Mouse (Mus musculus) CD4-positive, CD25-positive, alpha-beta regulatory T cell, adult 2 months (primary cell): ENCODE data around the gene Adcy9.

ENCODE experiments used
- DNase-seq: peaks from one replicate; pipeline ENCODE4 v3.0.0-alpha.2; 2012; ENCODE audit warnings: low read depth, low spot score

Gene Adcy9

GRCm38 (mm10) chr16:4420298-4421054, at the start of gene Adcy9:
TSS of gene Adcy9 (minus strand) at chr16:4420498.
- DNase-seq = peak; percentile 92

GRCm38 (mm10) chr16:4469599-4470352, 49.5 kb upstream of the Adcy9 start:
- DNase-seq = peak; percentile 46

- no peak for DNase-seq
These were observed 44.3 kb upstream of the Adcy9 start for GRCm38 (mm10) chr16:4464529-4465089.

GRCm38 (mm10) chr16:4457927-4458326, 37.6 kb upstream of the Adcy9 start:
- no peak for DNase-seq

- DNase-seq = no peak
These were observed 36.1 kb upstream of the Adcy9 start for GRCm38 (mm10) chr16:4456391-4456790.

- no peak for DNase-seq
These were observed 35.4 kb upstream of the Adcy9 start for GRCm38 (mm10) chr16:4455693-4456092.

- no peak for DNase-seq
These were observed 34.3 kb upstream of the Adcy9 start for GRCm38 (mm10) chr16:4454563-4454962.

GRCm38 (mm10) chr16:4449418-4449817, 29.1 kb upstream of the Adcy9 start:
- no peak for DNase-seq

GRCm38 (mm10) chr16:4448235-4448634, 27.9 kb upstream of the Adcy9 start:
- no peak for DNase-seq

GRCm38 (mm10) chr16:4446395-4446794, 26.1 kb upstream of the Adcy9 start:
- DNase-seq = no peak

- no peak for DNase-seq
These were observed 24.1 kb upstream of the Adcy9 start for GRCm38 (mm10) chr16:4444378-4444777.

- no peak for DNase-seq
These were observed 19.2 kb upstream of the Adcy9 start for GRCm38 (mm10) chr16:4439302-4440066.

GRCm38 (mm10) chr16:4436738-4437137, 16.4 kb upstream of the Adcy9 start:
- DNase-seq = no peak

GRCm38 (mm10) chr16:4435371-4435770, 15.1 kb upstream of the Adcy9 start:
- no peak for DNase-seq

- no peak for DNase-seq
These were observed 11.5 kb upstream of the Adcy9 start for GRCm38 (mm10) chr16:4431841-4432240.

GRCm38 (mm10) chr16:4431013-4431412, 10.7 kb upstream of the Adcy9 start:
- no peak for DNase-seq

GRCm38 (mm10) chr16:4430232-4430631, 9.9 kb upstream of the Adcy9 start:
- DNase-seq = no peak

- DNase-seq = no peak
These were observed 5.4 kb upstream of the Adcy9 start for GRCm38 (mm10) chr16:4425658-4426234.

- no peak for DNase-seq
These were observed 3.3 kb upstream of the Adcy9 start for GRCm38 (mm10) chr16:4423613-4424012.

GRCm38 (mm10) chr16:4422991-4423390, 2.7 kb upstream of the Adcy9 start:
- no peak for DNase-seq

GRCm38 (mm10) chr16:4419546-4420297, 576 bp downstream of the Adcy9 start:
- peak; percentile 50 for DNase-seq
